Mouse (Mus musculus) erythroid progenitor cell, adult 5-6 weeks (primary cell): Measurements from ENCODE around the gene Rnasek. TPM values are rescaled to one million over a fixed set of nuclear protein-coding genes. Genes with fewer than 3 reads are reported as not detected.

Experiments used
- ATAC-seq: replicated peaks from 2 replicates; pipeline ENCODE4 v1.8.0; 2016; ENCODE audit warnings: moderate number of reproducible peaks, mild to moderate bottlenecking, moderate TSS enrichment, inconsistent platforms; ENCODE audit not compliant: poor library complexity, low FRiP score, severe bottlenecking
- total RNA-seq, 2 experiments: library from RNA; stranded (forward) in 1 of 2; stranded (reverse) in 1 of 2; fragments of 150-400 nt in 1 of 2; fragments of 186-747, 209-891 nt in 1 of 2; gene quantifications; 2 replicates each; pipeline versions ENCODE4 v1.2.3 to v1.2.4; 2015 to 2017; ENCODE audit warnings: low replicate concordance in 2 of 2

Gene Rnasek
- total RNA-seq, 2 experiments from 2014 or later: 21.3 to 191 TPM

- ATAC-seq: no peak
These were observed 19.8 kb downstream of the Rnasek start for GRCm38 (mm10) chr11:70219873-70220272.

GRCm38 (mm10) chr11:70218741-70219470 is 20.7 kb downstream of the Rnasek start:
- ATAC-seq: no peak

GRCm38 (mm10) chr11:70218039-70218438 is 21.6 kb downstream of the Rnasek start:
- no peak for ATAC-seq

GRCm38 (mm10) chr11:70216103-70216502 is 23.5 kb downstream of the Rnasek start:
- ATAC-seq: no peak

GRCm38 (mm10) chr11:70215301-70215700 is 24.3 kb downstream of the Rnasek start:
- ATAC-seq: no peak

GRCm38 (mm10) chr11:70214856-70215209 is 24.8 kb downstream of the Rnasek start:
- ATAC-seq: no peak

GRCm38 (mm10) chr11:70214191-70214855 is 25.3 kb downstream of the Rnasek start:
- ATAC-seq: no peak

- ATAC-seq: no peak
These were observed 25.9 kb downstream of the Rnasek start for GRCm38 (mm10) chr11:70213736-70214135.

GRCm38 (mm10) chr11:70212896-70213295 is 26.7 kb downstream of the Rnasek start:
- ATAC-seq: no peak

GRCm38 (mm10) chr11:70212423-70212822 is 27.2 kb downstream of the Rnasek start, which contains the start of gene Slc16a11:
Gene Slc16a11, plus strand, starts transcription at chr11:70212752.
- ATAC-seq: no peak

- no peak for ATAC-seq
These were observed 27.7 kb downstream of the Rnasek start for GRCm38 (mm10) chr11:70211972-70212371.

GRCm38 (mm10) chr11:70210681-70211080 is 29.0 kb downstream of the Rnasek start:
- ATAC-seq: no peak

- ATAC-seq: no peak
These were observed 30.8 kb downstream of the Rnasek start for GRCm38 (mm10) chr11:70208778-70209388.

GRCm38 (mm10) chr11:70207283-70207682 is 32.4 kb downstream of the Rnasek start:
- ATAC-seq: no peak

- ATAC-seq: no peak
These were observed 32.8 kb downstream of the Rnasek start for GRCm38 (mm10) chr11:70206801-70207200.

- peak; percentile 85 for ATAC-seq
These were observed 38.0 kb downstream of the Rnasek start for GRCm38 (mm10) chr11:70201691-70202090.

- no peak for ATAC-seq
These were observed 39.5 kb downstream of the Rnasek start for GRCm38 (mm10) chr11:70200036-70200608.

GRCm38 (mm10) chr11:70199107-70199506 is 40.5 kb downstream of the Rnasek start:
- ATAC-seq: no peak

- no peak for ATAC-seq
These were observed 41.3 kb downstream of the Rnasek start for GRCm38 (mm10) chr11:70198332-70198731.
